Mouse (Mus musculus): Measurements from ENCODE around the gene Cyp1a1. TPM values are rescaled to one million over a fixed set of nuclear protein-coding genes. Genes with fewer than 3 reads are reported as not detected.

Cyp1a1 gene
- polyA plus RNA-seq, 1 experiment, result not detected

GRCm38 (mm10) chr9:57720736-57721135 lies 33.0 kb downstream of the Cyp1a1 start:
- H3K27me3 ChIP-seq (replicated peaks), result no peaks in the 10 kb centered on the region
- no peak overlapping the region for H3K4me3 ChIP-seq (replicated peaks)
- peaks cover 95% of the 10 kb centered on the region for H3K36me3 ChIP-seq (replicated peaks; ENCODE audit: low read length)
- H3K9me3 ChIP-seq, result no peaks in the 10 kb centered on the region
- TF ChIP-seq FLI1 (IDR thresholded peaks at IDR 0.05; ENCODE audit: low read length) (no peak), GATA1 (IDR thresholded peaks at IDR 0.05; ENCODE audit: borderline replicate concordance, low read length) (no peak)
- peaks cover 40% of the 10 kb centered on the region for H3K4me1 ChIP-seq

GRCm38 (mm10) chr9:57722371-57722770 lies 34.6 kb downstream of the Cyp1a1 start:
- Histone ChIP-seq H3K9me3 (no peaks in the 10 kb centered on the region), H3K27me3 (replicated peaks) (no peaks in the 10 kb centered on the region), H3K4me1 (peaks cover 39% of the 10 kb centered on the region), H3K36me3 (replicated peaks; ENCODE audit: low read length) (peaks cover 96% of the 10 kb centered on the region), H3K4me3 (replicated peaks) (no peak overlapping the region)
- no peak for TF ChIP-seq GATA1 (IDR thresholded peaks at IDR 0.05; ENCODE audit: borderline replicate concordance, low read length)
- TF ChIP-seq FLI1 (IDR thresholded peaks at IDR 0.05; ENCODE audit: low read length), result no peak

GRCm38 (mm10) chr9:57723315-57723715 lies 35.6 kb downstream of the Cyp1a1 start:
- Histone ChIP-seq H3K36me3 (replicated peaks; ENCODE audit: low read length) (peaks cover 97% of the 10 kb centered on the region), H3K4me3 (replicated peaks) (no peak overlapping the region)

GRCm38 (mm10) chr9:57723796-57724195 lies 36.1 kb downstream of the Cyp1a1 start:
- no peak for TF ChIP-seq GATA1 (IDR thresholded peaks at IDR 0.05; ENCODE audit: borderline replicate concordance, low read length)
- TF ChIP-seq FLI1 (IDR thresholded peaks at IDR 0.05; ENCODE audit: low read length), result no peak
- H3K4me3 ChIP-seq (replicated peaks), result no peak overlapping the region
- 0 out of 2 replicates have a peak, but pooled peaks cover 5% of the 10 kb centered on the region for H3K9me3 ChIP-seq
- no peaks in the 10 kb centered on the region for H3K27me3 ChIP-seq (replicated peaks)
- peaks cover 36% of the 10 kb centered on the region for H3K4me1 ChIP-seq
- H3K36me3 ChIP-seq (replicated peaks; ENCODE audit: low read length), result peaks cover 94% of the 10 kb centered on the region

More at GRCm38 (mm10) chr9:57723315-57723715, 35.6 kb downstream of the Cyp1a1 start:
- no peak for TF ChIP-seq FLI1 (IDR thresholded peaks at IDR 0.05; ENCODE audit: low read length)
- TF ChIP-seq GATA1 (IDR thresholded peaks at IDR 0.05; ENCODE audit: borderline replicate concordance, low read length), result no peak
- Histone ChIP-seq H3K9me3 (0 out of 2 replicates have a peak, but pooled peaks cover 4% of the 10 kb centered on the region), H3K4me1 (peaks cover 35% of the 10 kb centered on the region), H3K27me3 (replicated peaks) (no peaks in the 10 kb centered on the region)

GRCm38 (mm10) chr9:57724701-57725100 lies 37.0 kb downstream of the Cyp1a1 start:
- TF ChIP-seq FLI1 (IDR thresholded peaks at IDR 0.05; ENCODE audit: low read length) (no peak), GATA1 (IDR thresholded peaks at IDR 0.05; ENCODE audit: borderline replicate concordance, low read length) (no peak)
- Histone ChIP-seq H3K27me3 (replicated peaks) (no peaks in the 10 kb centered on the region), H3K9me3 (0 out of 2 replicates have a peak, but pooled peaks cover 5% of the 10 kb centered on the region), H3K4me3 (replicated peaks) (no peak overlapping the region), H3K4me1 (peaks cover 45% of the 10 kb centered on the region), H3K36me3 (replicated peaks; ENCODE audit: low read length) (peaks cover 94% of the 10 kb centered on the region)

GRCm38 (mm10) chr9:57728312-57728711 lies 40.6 kb downstream of the Cyp1a1 start:
- H3K4me1 ChIP-seq, result peaks cover 40% of the 10 kb centered on the region
- H3K27me3 ChIP-seq (replicated peaks), result no peaks in the 10 kb centered on the region
- H3K36me3 ChIP-seq (replicated peaks; ENCODE audit: low read length), result peaks cover 94% of the 10 kb centered on the region
- no peak overlapping the region for H3K4me3 ChIP-seq (replicated peaks)
- no peak for TF ChIP-seq GATA1 (IDR thresholded peaks at IDR 0.05; ENCODE audit: borderline replicate concordance, low read length)
- no peak for TF ChIP-seq FLI1 (IDR thresholded peaks at IDR 0.05; ENCODE audit: low read length)
- 0 out of 2 replicates have a peak, but pooled peaks cover 5% of the 10 kb centered on the region for H3K9me3 ChIP-seq

- Histone ChIP-seq H3K36me3 (replicated peaks; ENCODE audit: low read length) (peaks cover 95% of the 10 kb centered on the region), H3K27me3 (replicated peaks) (no peaks in the 10 kb centered on the region), H3K4me3 (replicated peaks) (no peak overlapping the region), H3K9me3 (no peaks in the 10 kb centered on the region), H3K4me1 (peaks cover 73% of the 10 kb centered on the region)
- TF ChIP-seq FLI1 (IDR thresholded peaks at IDR 0.05; ENCODE audit: low read length) (no peak), GATA1 (IDR thresholded peaks at IDR 0.05; ENCODE audit: borderline replicate concordance, low read length) (no peak)
Measured at GRCm38 (mm10) chr9:57733606-57734005, 45.9 kb downstream of the Cyp1a1 start.

- peaks cover 81% of the 10 kb centered on the region for H3K4me1 ChIP-seq
- H3K27me3 ChIP-seq (replicated peaks), result no peaks in the 10 kb centered on the region
- H3K36me3 ChIP-seq (replicated peaks; ENCODE audit: low read length), result peaks cover 98% of the 10 kb centered on the region
- H3K9me3 ChIP-seq, result no peaks in the 10 kb centered on the region
- TF ChIP-seq FLI1 (IDR thresholded peaks at IDR 0.05; ENCODE audit: low read length), result no peak
- no peak for TF ChIP-seq GATA1 (IDR thresholded peaks at IDR 0.05; ENCODE audit: borderline replicate concordance, low read length)
- H3K4me3 ChIP-seq (replicated peaks), result no peak overlapping the region
Measured at GRCm38 (mm10) chr9:57739863-57740262, 52.1 kb downstream of the Cyp1a1 start.

- peaks cover 100% of the 10 kb centered on the region for H3K36me3 ChIP-seq (replicated peaks; ENCODE audit: low read length)
Measured at GRCm38 (mm10) chr9:57744462-57745091, 56.8 kb downstream of the Cyp1a1 start.

GRCm38 (mm10) chr9:57747067-57747466 lies 59.3 kb downstream of the Cyp1a1 start:
- Histone ChIP-seq H3K36me3 (replicated peaks; ENCODE audit: low read length) (peaks cover 100% of the 10 kb centered on the region), H3K4me1 (peaks cover 76% of the 10 kb centered on the region), H3K4me3 (replicated peaks) (no peak overlapping the region), H3K9me3 (peaks cover 18% of the 10 kb centered on the region), H3K27me3 (replicated peaks) (no peaks in the 10 kb centered on the region)
- TF ChIP-seq GATA1 (IDR thresholded peaks at IDR 0.05; ENCODE audit: borderline replicate concordance, low read length), result no peak
- TF ChIP-seq FLI1 (IDR thresholded peaks at IDR 0.05; ENCODE audit: low read length), result no peak

More at GRCm38 (mm10) chr9:57744462-57745091, 56.8 kb downstream of the Cyp1a1 start:
- Histone ChIP-seq H3K27me3 (replicated peaks) (no peaks in the 10 kb centered on the region), H3K9me3 (peaks cover 18% of the 10 kb centered on the region), H3K4me3 (replicated peaks) (no peak overlapping the region), H3K4me1 (peaks cover 69% of the 10 kb centered on the region)
- TF ChIP-seq FLI1 (IDR thresholded peaks at IDR 0.05; ENCODE audit: low read length) (no peak), GATA1 (IDR thresholded peaks at IDR 0.05; ENCODE audit: borderline replicate concordance, low read length) (no peak)

Data from megakaryocyte, embryonic 14.5 days (primary cell).